Mouse (Mus musculus) G1E (cell line): ENCODE measurements at regions not wholly inside any gene's neighbourhood (a gene's known extent, or its start where the extent isn't known, plus 50 kb on each side); places are given as distances from the start of the nearest gene placed in this dataset.

Experiments
- ATAC-seq: 2 replicates; pipeline ENCODE4 v1.8.0; 2016; ENCODE audit warnings: mild to moderate bottlenecking; ENCODE audit not compliant: insufficient number of reproducible peaks, poor library complexity, low FRiP score, severe bottlenecking; ENCODE audit errors: extremely low read depth
- DNase-seq: peaks from one replicate; pipeline ENCODE4 v3.0.0; 2012; ENCODE audit warnings: low spot score
- H3K27me3 ChIP-seq: 2 replicates; pipeline ENCODE4 v1.6.1; 2012; ENCODE audit warnings: mild to moderate bottlenecking, low read length, inconsistent platforms; ENCODE audit not compliant: insufficient read depth
- H3K36me3 ChIP-seq: replicated peaks from 2 replicates; pipeline ENCODE3; 2012; ENCODE audit warnings: mild to moderate bottlenecking, inconsistent platforms
- H3K4me1 ChIP-seq: 2 replicates; pipeline ENCODE4 v1.6.1; 2012; ENCODE audit warnings: low read depth, low read length, inconsistent platforms, mixed read lengths; ENCODE audit not compliant: insufficient read depth
- H3K4me3 ChIP-seq: 2 replicates; pipeline ENCODE4 v1.5.1; 2012; ENCODE audit warnings: low read depth, mild to moderate bottlenecking, inconsistent platforms, low read length, moderate library complexity, mixed read lengths
- H3K9me3 ChIP-seq: replicated peaks from 2 replicates; pipeline ENCODE4 v1.6.1; 2012; ENCODE audit warnings: inconsistent platforms
- CTCF ChIP-seq: IDR thresholded peaks from 2 replicates; pipeline ENCODE4 v1.5.1; 2012; ENCODE audit warnings: low read depth, low read length, inconsistent platforms, mixed read lengths
- GATA1 ChIP-seq: IDR thresholded peaks from 2 replicates; pipeline ENCODE4 v1.6.1; 2012; ENCODE audit warnings: borderline replicate concordance, low read length, inconsistent platforms, mixed read lengths
- GATA2 ChIP-seq: IDR thresholded peaks from 2 replicates; pipeline ENCODE4 v1.6.1; 2012; ENCODE audit warnings: low read depth, low read length, inconsistent platforms, borderline replicate concordance
- POLR2AphosphoS5 ChIP-seq: IDR thresholded peaks from 2 replicates; pipeline ENCODE4 v1.6.1; 2012; ENCODE audit warnings: low read depth, low read length, inconsistent platforms; ENCODE audit not compliant: insufficient replicate concordance
- TAL1 ChIP-seq: conservative IDR thresholded peaks from 2 replicates; pipeline ENCODE4 v1.6.1; 2012; ENCODE audit warnings: low read depth, low read length, inconsistent platforms, mixed read lengths

- peaks cover 24% of the 10 kb centered on the region for H3K9me3 ChIP-seq
- H3K4me3 ChIP-seq: no peak overlapping the region
- no peaks in the 10 kb centered on the region for H3K27me3 ChIP-seq
- no peaks in the 10 kb centered on the region for H3K36me3 ChIP-seq
- no peaks in the 10 kb centered on the region for H3K4me1 ChIP-seq
- DNase-seq: no peak
- ATAC-seq: no peak
- no peak for TF ChIP-seq POLR2AphosphoS5
- TF ChIP-seq CTCF: no peak
- TF ChIP-seq GATA2: no peak
- TF ChIP-seq GATA1: no peak
Measured at GRCm38 (mm10) chr14:102396036-102396734, 586.3 kb downstream of the Kctd12 start.

- H3K4me3 ChIP-seq: no peak overlapping the region
- TF ChIP-seq TAL1 (no peak), CTCF (no peak), POLR2AphosphoS5 (no peak), GATA2 (no peak), GATA1 (no peak)
- H3K36me3 ChIP-seq: no peaks in the 10 kb centered on the region
- H3K4me1 ChIP-seq: no peaks in the 10 kb centered on the region
- no peak for ATAC-seq
- no peaks in the 10 kb centered on the region for H3K27me3 ChIP-seq
- no peak for DNase-seq
- peaks cover 20% of the 10 kb centered on the region for H3K9me3 ChIP-seq
Measured at GRCm38 (mm10) chr14:102392351-102392750, 590.1 kb downstream of the Kctd12 start.

GRCm38 (mm10) chr14:102372994-102373567 lies 609.4 kb downstream of the Kctd12 start:
- ATAC-seq (no peak), DNase-seq (no peak)
- Histone ChIP-seq H3K36me3 (no peaks in the 10 kb centered on the region), H3K9me3 (peaks cover 18% of the 10 kb centered on the region), H3K27me3 (no peaks in the 10 kb centered on the region), H3K4me1 (no peaks in the 10 kb centered on the region), H3K4me3 (no peak overlapping the region)
- no peak for TF ChIP-seq GATA1
- TF ChIP-seq CTCF: no peak
- TF ChIP-seq POLR2AphosphoS5: no peak

GRCm38 (mm10) chr14:102361589-102361988 lies 620.8 kb downstream of the Kctd12 start:
- no peaks in the 10 kb centered on the region for H3K36me3 ChIP-seq
- H3K4me1 ChIP-seq: no peaks in the 10 kb centered on the region
- no peak for DNase-seq
- no peak for ATAC-seq
- TF ChIP-seq POLR2AphosphoS5 (no peak), GATA2 (no peak), GATA1 (no peak), CTCF (no peak), TAL1 (no peak)
- no peak overlapping the region for H3K4me3 ChIP-seq
- H3K9me3 ChIP-seq: peaks cover 33% of the 10 kb centered on the region
- no peaks in the 10 kb centered on the region for H3K27me3 ChIP-seq

- Histone ChIP-seq H3K4me1 (no peaks in the 10 kb centered on the region), H3K4me3 (no peak overlapping the region), H3K27me3 (no peaks in the 10 kb centered on the region), H3K9me3 (peaks cover 14% of the 10 kb centered on the region), H3K36me3 (no peaks in the 10 kb centered on the region)
- ATAC-seq (no peak), DNase-seq (no peak)
- TF ChIP-seq POLR2AphosphoS5 (no peak), CTCF (no peak), GATA1 (no peak), GATA2 (no peak), TAL1 (no peak)
Measured at GRCm38 (mm10) chr14:102329409-102329808, 599.7 kb downstream of the Lmo7 start.

GRCm38 (mm10) chr14:102306332-102306731 lies 576.6 kb downstream of the Lmo7 start:
- DNase-seq (no peak), ATAC-seq (no peak)
- H3K36me3 ChIP-seq: no peaks in the 10 kb centered on the region
- no peak overlapping the region for H3K4me3 ChIP-seq
- H3K27me3 ChIP-seq: no peaks in the 10 kb centered on the region
- TF ChIP-seq POLR2AphosphoS5 (no peak), TAL1 (no peak), GATA1 (no peak), GATA2 (no peak), CTCF (no peak)
- no peaks in the 10 kb centered on the region for H3K4me1 ChIP-seq
- peaks cover 25% of the 10 kb centered on the region for H3K9me3 ChIP-seq

- Histone ChIP-seq H3K27me3 (no peaks in the 10 kb centered on the region), H3K4me1 (no peaks in the 10 kb centered on the region), H3K4me3 (no peak overlapping the region), H3K36me3 (no peaks in the 10 kb centered on the region), H3K9me3 (peaks cover 9% of the 10 kb centered on the region)
- no peak for DNase-seq
- TF ChIP-seq POLR2AphosphoS5 (no peak), GATA2 (no peak), GATA1 (no peak), TAL1 (no peak), CTCF (no peak)
- ATAC-seq: no peak
Measured at GRCm38 (mm10) chr14:102302826-102303225, 573.1 kb downstream of the Lmo7 start.
